Mouse (Mus musculus): ENCODE data around the gene Nacc1. TPM values are rescaled to one million over a fixed set of nuclear protein-coding genes. Genes with fewer than 3 reads are reported as not detected.

The Nacc1 gene
- polyA plus RNA-seq, 1 experiment from 2014 or later: 14.5 TPM

- Histone ChIP-seq H3K9ac (ENCODE audit: low read length) (peak overlapping the region; percentile 48), H3K4me2 (ENCODE audit: low read depth, low read length) (peak overlapping the region; percentile 13; the same call in 1 of the 2 replicates), H3K36me3 (ENCODE audit: control insufficient read depth, insufficient read depth, low read length) (no peaks in the 10 kb centered on the region; the same call in 1 of the 2 replicates), H3K4me3 (replicated peaks; ENCODE audit: low read length) (no peak overlapping the region), H3K27ac (ENCODE audit: low read length) (peak overlapping the region; percentile 72), H3K27me3 (ENCODE audit: control insufficient read depth, insufficient read depth, low read length) (no peaks in the 10 kb centered on the region), H3K4me1 (ENCODE audit: control insufficient read depth, insufficient read depth, low read length) (peaks cover 52% of the 10 kb centered on the region), H3K9me3 (replicated peaks; ENCODE audit: control insufficient read depth, low read length) (no peaks in the 10 kb centered on the region)
- peak; percentile 59 for ATAC-seq (ENCODE audit: insufficient read depth, low FRiP score)
- WGBS: 38% methylated on average over 9 of the region's 9 CpGs
Observed at GRCm38 (mm10) chr8:84730541-84731370, 43.1 kb upstream of the Nacc1 start.

GRCm38 (mm10) chr8:84729921-84730362 is 42.3 kb upstream of the Nacc1 start:
- no peaks in the 10 kb centered on the region for H3K27me3 ChIP-seq (ENCODE audit: control insufficient read depth, insufficient read depth, low read length)
- H3K27ac ChIP-seq (ENCODE audit: low read length): peak overlapping the region; percentile 72
- no peaks in the 10 kb centered on the region for H3K9me3 ChIP-seq (replicated peaks; ENCODE audit: control insufficient read depth, low read length)
- no peaks in the 10 kb centered on the region; the same call in 1 of the 2 replicates for H3K36me3 ChIP-seq (ENCODE audit: control insufficient read depth, insufficient read depth, low read length)
- H3K9ac ChIP-seq (ENCODE audit: low read length): no peak overlapping the region
- H3K4me1 ChIP-seq (ENCODE audit: control insufficient read depth, insufficient read depth, low read length): peaks cover 60% of the 10 kb centered on the region
- 82% methylated on average over 16 of the region's 16 CpGs for WGBS
- no peak overlapping the region for H3K4me3 ChIP-seq (replicated peaks; ENCODE audit: low read length)
- no peak for ATAC-seq (ENCODE audit: insufficient read depth, low FRiP score)
- H3K4me2 ChIP-seq (ENCODE audit: low read depth, low read length): no peak overlapping the region

- H3K27ac ChIP-seq (ENCODE audit: low read length): no peak overlapping the region
- peaks cover 72% of the 10 kb centered on the region for H3K4me1 ChIP-seq (ENCODE audit: control insufficient read depth, insufficient read depth, low read length)
- 69% methylated on average over 3 of the region's 3 CpGs for WGBS
- H3K4me2 ChIP-seq (ENCODE audit: low read depth, low read length): no peak overlapping the region
- no peaks in the 10 kb centered on the region for H3K27me3 ChIP-seq (ENCODE audit: control insufficient read depth, insufficient read depth, low read length)
- no peaks in the 10 kb centered on the region for H3K9me3 ChIP-seq (replicated peaks; ENCODE audit: control insufficient read depth, low read length)
- 0 out of 2 replicates have a peak overlapping the region, but pooled peaks have one; percentile 7 for H3K9ac ChIP-seq (ENCODE audit: low read length)
- no peak for ATAC-seq (ENCODE audit: insufficient read depth, low FRiP score)
- no peaks in the 10 kb centered on the region; the same call in 1 of the 2 replicates for H3K36me3 ChIP-seq (ENCODE audit: control insufficient read depth, insufficient read depth, low read length)
- no peak overlapping the region for H3K4me3 ChIP-seq (replicated peaks; ENCODE audit: low read length)
Observed at GRCm38 (mm10) chr8:84728474-84728873, 40.8 kb upstream of the Nacc1 start.

GRCm38 (mm10) chr8:84725941-84726259 is 38.2 kb upstream of the Nacc1 start:
- Histone ChIP-seq H3K4me3 (replicated peaks; ENCODE audit: low read length) (no peak overlapping the region), H3K27me3 (ENCODE audit: control insufficient read depth, insufficient read depth, low read length) (no peaks in the 10 kb centered on the region), H3K27ac (ENCODE audit: low read length) (peak overlapping the region; percentile 99), H3K9ac (ENCODE audit: low read length) (0 out of 2 replicates have a peak overlapping the region, but pooled peaks have one; percentile 2), H3K36me3 (ENCODE audit: control insufficient read depth, insufficient read depth, low read length) (no peaks in the 10 kb centered on the region; the same call in 1 of the 2 replicates), H3K4me2 (ENCODE audit: low read depth, low read length) (no peak overlapping the region), H3K4me1 (ENCODE audit: control insufficient read depth, insufficient read depth, low read length) (peaks cover 63% of the 10 kb centered on the region), H3K9me3 (replicated peaks; ENCODE audit: control insufficient read depth, low read length) (no peaks in the 10 kb centered on the region)
- 27% methylated on average over 3 of the region's 3 CpGs for WGBS
- ATAC-seq (ENCODE audit: insufficient read depth, low FRiP score): no peak

- no peak for ATAC-seq (ENCODE audit: insufficient read depth, low FRiP score)
- no peaks in the 10 kb centered on the region for H3K9me3 ChIP-seq (replicated peaks; ENCODE audit: control insufficient read depth, low read length)
Observed at GRCm38 (mm10) chr8:84725246-84725940, 37.7 kb upstream of the Nacc1 start.

GRCm38 (mm10) chr8:84724683-84725082 is 37.0 kb upstream of the Nacc1 start:
- H3K27ac ChIP-seq (ENCODE audit: low read length): peak overlapping the region; percentile 99; the same call in 1 of the 2 replicates

More at GRCm38 (mm10) chr8:84725246-84725940, 37.7 kb upstream of the Nacc1 start:
- no peak overlapping the region for H3K4me3 ChIP-seq (replicated peaks; ENCODE audit: low read length)
- no peaks in the 10 kb centered on the region for H3K27me3 ChIP-seq (ENCODE audit: control insufficient read depth, insufficient read depth, low read length)
- peaks cover 58% of the 10 kb centered on the region for H3K4me1 ChIP-seq (ENCODE audit: control insufficient read depth, insufficient read depth, low read length)
- peak overlapping the region; percentile 99 for H3K27ac ChIP-seq (ENCODE audit: low read length)
- peak overlapping the region; percentile 65 for H3K9ac ChIP-seq (ENCODE audit: low read length)
- 52% methylated on average over 10 of the region's 10 CpGs for WGBS
- H3K36me3 ChIP-seq (ENCODE audit: control insufficient read depth, insufficient read depth, low read length): no peaks in the 10 kb centered on the region; the same call in 1 of the 2 replicates
- no peak overlapping the region for H3K4me2 ChIP-seq (ENCODE audit: low read depth, low read length)

GRCm38 (mm10) chr8:84723571-84723900 is 35.9 kb upstream of the Nacc1 start:
- Histone ChIP-seq H3K4me2 (ENCODE audit: low read depth, low read length) (peak overlapping the region; percentile 42), H3K4me3 (replicated peaks; ENCODE audit: low read length) (peak overlapping the region; percentile 10; the same call in 1 of the 2 replicates), H3K27ac (ENCODE audit: low read length) (peak overlapping the region; percentile 99), H3K9me3 (replicated peaks; ENCODE audit: control insufficient read depth, low read length) (no peaks in the 10 kb centered on the region), H3K4me1 (ENCODE audit: control insufficient read depth, insufficient read depth, low read length) (peaks cover 46% of the 10 kb centered on the region), H3K9ac (ENCODE audit: low read length) (peak overlapping the region; percentile 65), H3K36me3 (ENCODE audit: control insufficient read depth, insufficient read depth, low read length) (no peaks in the 10 kb centered on the region), H3K27me3 (ENCODE audit: control insufficient read depth, insufficient read depth, low read length) (no peaks in the 10 kb centered on the region)
- no peak for ATAC-seq (ENCODE audit: insufficient read depth, low FRiP score)
- WGBS: 28% methylated on average over 7 of the region's 7 CpGs

More at GRCm38 (mm10) chr8:84724683-84725082, 37.0 kb upstream of the Nacc1 start:
- no peak for ATAC-seq (ENCODE audit: insufficient read depth, low FRiP score)
- Histone ChIP-seq H3K9me3 (replicated peaks; ENCODE audit: control insufficient read depth, low read length) (no peaks in the 10 kb centered on the region), H3K27me3 (ENCODE audit: control insufficient read depth, insufficient read depth, low read length) (no peaks in the 10 kb centered on the region), H3K4me1 (ENCODE audit: control insufficient read depth, insufficient read depth, low read length) (peaks cover 52% of the 10 kb centered on the region), H3K4me2 (ENCODE audit: low read depth, low read length) (no peak overlapping the region), H3K4me3 (replicated peaks; ENCODE audit: low read length) (no peak overlapping the region), H3K36me3 (ENCODE audit: control insufficient read depth, insufficient read depth, low read length) (no peaks in the 10 kb centered on the region; the same call in 1 of the 2 replicates), H3K9ac (ENCODE audit: low read length) (peak overlapping the region; percentile 65)
- WGBS: 45% methylated on average over 9 of the region's 9 CpGs

GRCm38 (mm10) chr8:84722850-84723570 is 35.3 kb upstream of the Nacc1 start, which contains the start of gene G430095P16Rik:
TSS of gene G430095P16Rik (plus strand) at chr8:84723007.
- Histone ChIP-seq H3K9ac (ENCODE audit: low read length) (peak within 1 kb of the TSS; percentile 65), H3K4me1 (ENCODE audit: control insufficient read depth, insufficient read depth, low read length) (peaks cover 45% of the 10 kb centered on the region), H3K4me3 (replicated peaks; ENCODE audit: low read length) (peak within 1 kb of the TSS; percentile 10), H3K27me3 (ENCODE audit: control insufficient read depth, insufficient read depth, low read length) (no peaks in the 10 kb centered on the region), H3K9me3 (replicated peaks; ENCODE audit: control insufficient read depth, low read length) (no peaks in the 10 kb centered on the region), H3K36me3 (ENCODE audit: control insufficient read depth, insufficient read depth, low read length) (no peaks in the 10 kb centered on the region), H3K4me2 (ENCODE audit: low read depth, low read length) (peak within 1 kb of the TSS; percentile 42), H3K27ac (ENCODE audit: low read length) (peak within 1 kb of the TSS; percentile 99)
- 5% methylated on average over 10 of the region's 10 CpGs for WGBS
- ATAC-seq (ENCODE audit: insufficient read depth, low FRiP score): peak; percentile 94
